ENCODE assay signal across 16 mouse cellular contexts in genomic region chr7:117529787-117530655, GRCm38 (mm10).
"Had no signal": no experiment of that assay in that cellular context is flagged by ENCODE, and none has a peak within 500 bp of the region (broad histone marks: within the 10 kb centered on the region; RNA-seq: fewer than 3 reads in every experiment).

No protein-coding gene starts in this region.

- H3K27me3 ChIP-seq: limb, embryonic 15.5 days; liver, embryonic 12.5 days; midbrain, embryonic 13.5 days; neural tube, embryonic 13.5 days had no signal

- H3K27ac ChIP-seq: kidney, postnatal 0 days; limb, embryonic 15.5 days; liver, embryonic 12.5 days; midbrain, embryonic 13.5 days; neural tube, embryonic 13.5 days had no signal

- H3K4me2 ChIP-seq: limb, embryonic 15.5 days; liver, embryonic 12.5 days; lung, embryonic 14.5 days; midbrain, embryonic 13.5 days; neural tube, embryonic 13.5 days had no signal

- H3K9me3 ChIP-seq: limb, embryonic 15.5 days; liver, embryonic 12.5 days; midbrain, embryonic 13.5 days; neural tube, embryonic 13.5 days had no signal

- ATAC-seq: liver, embryonic 12.5 days; midbrain, embryonic 13.5 days had no signal

- H3K36me3 ChIP-seq: limb, embryonic 15.5 days; liver, embryonic 12.5 days; midbrain, embryonic 13.5 days; neural tube, embryonic 13.5 days had no signal

- H3K9ac ChIP-seq: limb, embryonic 15.5 days; liver, embryonic 12.5 days; lung, embryonic 14.5 days; midbrain, embryonic 13.5 days; neural tube, embryonic 13.5 days had no signal

- H3K4me3 ChIP-seq: limb, embryonic 15.5 days; liver, embryonic 12.5 days; midbrain, embryonic 13.5 days; neural tube, embryonic 13.5 days had no signal

- H3K4me1 ChIP-seq: limb, embryonic 15.5 days; liver, embryonic 12.5 days; midbrain, embryonic 13.5 days had no signal

- DNase-seq: kidney, adult 9 months; kidney, postnatal 36 days; layer of hippocampus, adult 9-11 months; layer of hippocampus, postnatal 36 days; lung, embryonic 14.5 days; lung, postnatal 10 days; lung, postnatal 4 days; retina, postnatal 1 day; right cerebral cortex, postnatal 14 days; thymus, adult 18-20 months; thymus, postnatal 14 days had no signal
